Mouse (Mus musculus): ENCODE measurements around the gene Olfr709-ps1.
"Not testable (repeated sequence)": the region's sequence is repeated elsewhere in the genome, so short reads cannot be mapped to it uniquely, and the experiment has no call there.

The Olfr709-ps1 gene

GRCm38 (mm10) chr7:106932119-106932518 lies at the start of gene Olfr709-ps1:
TSS of gene Olfr709-ps1 (minus strand) at chr7:106932219.
- no peak for DNase-seq (ENCODE audit: low spot score)

GRCm38 (mm10) chr7:106975353-106975752 lies 43.3 kb upstream of the Olfr709-ps1 start, which contains the start of gene Olfr711:
TSS of gene Olfr711 (minus strand) at chr7:106975453.
- no peak for DNase-seq (ENCODE audit: low spot score)

- DNase-seq (ENCODE audit: low spot score), result not testable (repeated sequence)
These were observed 35.5 kb upstream of the Olfr709-ps1 start for GRCm38 (mm10) chr7:106967503-106967902.

- no peak for DNase-seq (ENCODE audit: low spot score)
These were observed 31.8 kb upstream of the Olfr709-ps1 start, which contains the start of gene Olfr6 for GRCm38 (mm10) chr7:106963837-106964236. TSS of gene Olfr6 (minus strand) at chr7:106963937.

- no peak for DNase-seq (ENCODE audit: low spot score)
These were observed 16.2 kb upstream of the Olfr709-ps1 start, which contains the start of gene Olfr710 for GRCm38 (mm10) chr7:106948212-106948611. TSS of gene Olfr710 (minus strand) at chr7:106948312.

- not testable (repeated sequence) for DNase-seq (ENCODE audit: low spot score)
These were observed 11.1 kb downstream of the Olfr709-ps1 start for GRCm38 (mm10) chr7:106920961-106921360.

GRCm38 (mm10) chr7:106907676-106908075 lies 24.3 kb downstream of the Olfr709-ps1 start, which contains the start of gene Olfr1532-ps1:
TSS of gene Olfr1532-ps1 (plus strand) at chr7:106908001.
- DNase-seq (ENCODE audit: low spot score), result no peak

- DNase-seq (ENCODE audit: low spot score), result not testable (repeated sequence)
These were observed 30.9 kb downstream of the Olfr709-ps1 start, which contains the start of gene Olfr707 for GRCm38 (mm10) chr7:106901141-106901540. TSS of gene Olfr707 (minus strand) at chr7:106901241.

- DNase-seq (ENCODE audit: low spot score), result no peak
These were observed 44.0 kb downstream of the Olfr709-ps1 start, which contains the start of gene Olfr706 for GRCm38 (mm10) chr7:106888062-106888461. TSS of gene Olfr706 (minus strand) at chr7:106888162.

GRCm38 (mm10) chr7:106876791-106877190 lies 55.2 kb downstream of the Olfr709-ps1 start, which contains the start of gene Olfr705:
TSS of gene Olfr705 (minus strand) at chr7:106876891.
- no peak for DNase-seq (ENCODE audit: low spot score)
